Mouse (Mus musculus): ENCODE measurements around the gene Mchr1. TPM values are rescaled to one million over a fixed set of nuclear protein-coding genes. Genes with fewer than 3 reads are reported as not detected.

The Mchr1 gene
- polyA plus RNA-seq, 1 experiment from 2014 or later = not detected

GRCm38 (mm10) chr15:81246890-81247289 is 11.6 kb downstream of the Mchr1 start:
- WGBS (ENCODE audit: missing documents) = 97% methylated on average over 2 of the region's 3 CpGs
- Histone ChIP-seq H3K36me3 (ENCODE audit: inconsistent target) (no peaks in the 10 kb centered on the region), H3K79me2 (ENCODE audit: inconsistent target) (no peaks in the 10 kb centered on the region), H3K27ac (no peak overlapping the region), H3K4me3 (ENCODE audit: inconsistent target) (no peak overlapping the region)

DNA sequence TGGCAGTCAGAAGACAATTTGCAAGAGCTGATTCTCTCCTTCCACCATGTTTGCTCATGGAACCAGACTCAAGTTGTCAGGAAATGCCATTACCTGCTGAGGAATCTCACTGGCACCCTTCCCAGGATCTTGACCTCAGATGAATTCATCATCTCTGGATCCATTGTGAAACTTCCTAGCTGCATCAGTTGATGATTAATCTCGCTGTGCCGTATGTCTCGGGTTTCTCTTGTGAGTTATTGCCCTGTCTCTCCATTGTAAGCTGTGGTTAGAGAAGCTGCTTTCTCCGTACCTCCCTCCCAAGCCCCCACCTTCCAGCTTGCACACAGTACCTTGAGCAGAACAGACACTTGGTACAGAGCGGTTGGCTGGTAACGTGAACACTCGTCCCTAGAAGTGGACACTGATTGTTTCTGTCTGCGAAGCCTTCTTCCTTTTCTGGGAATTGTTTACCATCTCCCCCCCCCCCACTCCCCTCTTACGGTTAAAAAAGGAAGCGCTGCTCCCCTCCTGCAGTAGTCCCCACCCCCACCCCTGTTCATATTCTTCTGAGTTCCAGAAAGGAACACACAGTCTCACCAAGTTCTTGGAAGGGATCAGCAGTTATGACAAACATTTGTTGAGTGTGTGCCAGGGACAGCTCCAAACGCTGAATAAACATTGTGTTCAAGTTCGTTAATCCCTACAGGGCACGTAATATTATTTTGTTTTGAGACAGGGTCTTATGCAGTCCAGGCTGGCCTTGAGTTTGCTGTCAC is 12.5 kb downstream of the Mchr1 start:
- Histone ChIP-seq H3K4me3 (ENCODE audit: inconsistent target) (no peak overlapping the region), H3K27ac (no peak overlapping the region)
- WGBS (ENCODE audit: missing documents) = 6% methylated on average over 13 of the region's 13 CpGs

DNA sequence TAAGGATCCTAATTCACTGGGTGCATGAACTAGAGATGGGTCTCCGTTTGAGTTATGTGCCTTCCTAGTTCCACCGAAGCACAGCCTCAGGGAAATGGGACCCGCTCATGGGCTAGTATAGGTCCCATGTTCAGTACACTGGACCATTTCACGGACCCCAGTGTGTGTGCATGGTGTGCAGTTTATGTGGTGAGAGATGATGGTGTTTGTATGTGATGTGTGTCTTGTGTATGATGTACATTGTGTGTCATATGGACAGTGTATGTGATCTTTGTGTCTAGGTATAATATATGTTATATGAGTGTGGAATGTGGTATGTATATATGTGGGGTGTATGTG is 13.0 kb downstream of the Mchr1 start:
- Histone ChIP-seq H3K36me3 (ENCODE audit: inconsistent target) (no peaks in the 10 kb centered on the region), H3K4me3 (ENCODE audit: inconsistent target) (no peak overlapping the region), H3K27ac (no peak overlapping the region), H3K79me2 (ENCODE audit: inconsistent target) (no peaks in the 10 kb centered on the region)
- WGBS (ENCODE audit: missing documents) = 59% methylated on average over 4 of the region's 4 CpGs

More for the DNA sequence above, 12.5 kb downstream of the Mchr1 start:
- Histone ChIP-seq H3K79me2 (ENCODE audit: inconsistent target) (no peaks in the 10 kb centered on the region), H3K36me3 (ENCODE audit: inconsistent target) (no peaks in the 10 kb centered on the region)

DNA sequence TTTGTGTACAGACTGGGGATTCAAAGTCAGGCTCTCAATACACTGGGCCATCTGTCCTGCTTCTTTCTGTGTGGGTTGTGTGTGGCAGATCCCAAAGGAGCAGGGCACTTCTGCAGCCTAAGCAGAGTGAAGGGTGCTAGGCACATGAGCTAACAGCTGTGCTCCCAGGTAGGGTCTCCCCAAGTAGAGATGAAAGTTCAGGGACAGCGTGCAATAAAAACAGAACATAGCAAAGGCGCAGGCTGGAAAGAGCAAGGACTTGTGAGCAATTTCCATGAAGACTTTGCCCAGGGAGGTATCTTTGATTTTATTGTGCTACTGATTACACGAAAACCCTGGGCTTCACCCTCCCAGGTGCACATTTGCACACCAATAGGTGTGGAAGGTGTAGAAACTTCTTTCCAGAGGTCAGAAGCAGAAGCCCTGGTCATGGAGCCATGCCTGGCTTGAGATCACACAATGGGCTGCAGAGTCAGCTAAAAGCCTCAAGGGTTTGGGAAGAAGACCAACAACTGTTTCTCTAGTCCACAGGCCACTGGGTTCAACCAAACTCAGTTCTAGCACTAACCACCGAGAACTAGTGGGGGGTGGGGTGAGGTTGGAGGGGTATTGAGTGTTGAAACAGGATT is 13.8 kb downstream of the Mchr1 start:
- no peak overlapping the region for H3K4me3 ChIP-seq (ENCODE audit: inconsistent target)
- H3K27ac ChIP-seq = no peak overlapping the region
- no peaks in the 10 kb centered on the region for H3K79me2 ChIP-seq (ENCODE audit: inconsistent target)
- H3K36me3 ChIP-seq (ENCODE audit: inconsistent target) = no peaks in the 10 kb centered on the region
- 94% methylated on average over 4 of the region's 4 CpGs for WGBS (ENCODE audit: missing documents)

GRCm38 (mm10) chr15:81252626-81253174 is 17.4 kb downstream of the Mchr1 start:
- Histone ChIP-seq H3K36me3 (ENCODE audit: inconsistent target) (no peaks in the 10 kb centered on the region), H3K4me3 (ENCODE audit: inconsistent target) (no peak overlapping the region)
- 84% methylated on average over 4 of the region's 4 CpGs for WGBS (ENCODE audit: missing documents)

DNA sequence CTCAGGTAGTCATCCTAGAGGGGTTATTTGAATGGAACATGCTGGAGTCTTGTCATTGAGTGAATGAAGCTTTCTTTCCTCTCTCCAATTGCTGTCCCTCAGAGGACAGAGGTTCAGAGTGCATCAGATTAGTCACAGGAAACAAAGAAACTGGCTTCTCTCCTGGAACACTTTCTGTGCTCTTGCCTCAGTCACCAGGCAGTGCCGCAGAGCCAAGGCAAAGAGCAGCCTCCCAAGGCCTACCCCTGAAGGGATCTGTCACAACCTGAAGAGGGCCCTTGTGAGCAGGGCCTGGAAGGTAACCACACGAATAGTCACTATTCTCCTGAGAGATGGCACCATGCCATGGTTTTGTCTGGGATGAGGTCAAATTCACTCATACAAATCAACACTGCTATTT is 18.3 kb downstream of the Mchr1 start:
- WGBS (ENCODE audit: missing documents) = 77% methylated on average over 2 of the region's 2 CpGs
- H3K36me3 ChIP-seq (ENCODE audit: inconsistent target) = no peaks in the 10 kb centered on the region
- no peaks in the 10 kb centered on the region for H3K79me2 ChIP-seq (ENCODE audit: inconsistent target)
- no peak overlapping the region for H3K27ac ChIP-seq
- H3K4me3 ChIP-seq (ENCODE audit: inconsistent target) = no peak overlapping the region

More at GRCm38 (mm10) chr15:81252626-81253174, 17.4 kb downstream of the Mchr1 start:
- Histone ChIP-seq H3K79me2 (ENCODE audit: inconsistent target) (no peaks in the 10 kb centered on the region), H3K27ac (no peak overlapping the region)

- no peak overlapping the region for H3K4me3 ChIP-seq (ENCODE audit: inconsistent target)
- 71% methylated on average over 6 of the region's 8 CpGs for WGBS (ENCODE audit: missing documents)
- no peak overlapping the region for H3K27ac ChIP-seq
- H3K36me3 ChIP-seq (ENCODE audit: inconsistent target) = no peaks in the 10 kb centered on the region
- H3K79me2 ChIP-seq (ENCODE audit: inconsistent target) = no peaks in the 10 kb centered on the region
Measured at GRCm38 (mm10) chr15:81254113-81254640, 18.9 kb downstream of the Mchr1 start.

DNA sequence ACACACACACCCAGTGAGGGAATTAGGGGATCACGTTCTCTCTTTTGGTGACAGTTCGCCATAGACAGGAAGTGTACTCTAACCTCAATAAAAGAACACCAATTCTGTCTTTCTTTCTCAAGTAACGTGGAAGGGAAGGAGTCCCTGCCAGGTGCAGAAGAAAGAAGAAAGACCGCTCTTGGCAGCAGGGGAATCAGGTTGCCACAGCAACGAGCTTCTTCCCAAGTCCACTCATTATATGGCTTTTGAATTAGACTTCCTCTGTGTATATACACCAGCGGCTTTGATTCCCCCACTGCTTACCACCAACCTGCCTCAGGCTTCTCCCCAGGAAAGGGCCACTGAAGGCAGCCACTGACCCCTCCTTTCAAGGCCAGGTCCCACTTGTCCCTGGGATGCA is 19.8 kb downstream of the Mchr1 start:
- 27% methylated on average over 6 of the region's 6 CpGs for WGBS (ENCODE audit: missing documents)
- H3K4me3 ChIP-seq (ENCODE audit: inconsistent target) = no peak overlapping the region
- H3K36me3 ChIP-seq (ENCODE audit: inconsistent target) = no peaks in the 10 kb centered on the region
- H3K79me2 ChIP-seq (ENCODE audit: inconsistent target) = no peaks in the 10 kb centered on the region
- no peak overlapping the region for H3K27ac ChIP-seq

GRCm38 (mm10) chr15:81258296-81258695 is 23.0 kb downstream of the Mchr1 start:
- WGBS (ENCODE audit: missing documents) = 83% methylated on average over 9 of the region's 9 CpGs
- Histone ChIP-seq H3K4me3 (ENCODE audit: inconsistent target) (no peak overlapping the region), H3K79me2 (ENCODE audit: inconsistent target) (no peaks in the 10 kb centered on the region), H3K36me3 (ENCODE audit: inconsistent target) (no peaks in the 10 kb centered on the region), H3K27ac (no peak overlapping the region)

GRCm38 (mm10) chr15:81259304-81259703 is 24.0 kb downstream of the Mchr1 start:
- Histone ChIP-seq H3K27ac (no peak overlapping the region), H3K79me2 (ENCODE audit: inconsistent target) (no peaks in the 10 kb centered on the region), H3K4me3 (ENCODE audit: inconsistent target) (no peak overlapping the region), H3K36me3 (ENCODE audit: inconsistent target) (no peaks in the 10 kb centered on the region)
- 91% methylated on average over 5 of the region's 5 CpGs for WGBS (ENCODE audit: missing documents)

GRCm38 (mm10) chr15:81260208-81260607 is 24.9 kb downstream of the Mchr1 start:
- H3K79me2 ChIP-seq (ENCODE audit: inconsistent target) = no peaks in the 10 kb centered on the region
- no peak overlapping the region for H3K4me3 ChIP-seq (ENCODE audit: inconsistent target)
- no peaks in the 10 kb centered on the region for H3K36me3 ChIP-seq (ENCODE audit: inconsistent target)
- WGBS (ENCODE audit: missing documents) = 90% methylated on average over 9 of the region's 9 CpGs
- H3K27ac ChIP-seq = no peak overlapping the region

GRCm38 (mm10) chr15:81264392-81265095 is 29.2 kb downstream of the Mchr1 start:
- 62% methylated on average over 16 of the region's 16 CpGs for WGBS (ENCODE audit: missing documents)
- no peaks in the 10 kb centered on the region for H3K36me3 ChIP-seq (ENCODE audit: inconsistent target)
- H3K27ac ChIP-seq = no peak overlapping the region
- H3K4me3 ChIP-seq (ENCODE audit: inconsistent target) = no peak overlapping the region
- no peaks in the 10 kb centered on the region for H3K79me2 ChIP-seq (ENCODE audit: inconsistent target)

DNA sequence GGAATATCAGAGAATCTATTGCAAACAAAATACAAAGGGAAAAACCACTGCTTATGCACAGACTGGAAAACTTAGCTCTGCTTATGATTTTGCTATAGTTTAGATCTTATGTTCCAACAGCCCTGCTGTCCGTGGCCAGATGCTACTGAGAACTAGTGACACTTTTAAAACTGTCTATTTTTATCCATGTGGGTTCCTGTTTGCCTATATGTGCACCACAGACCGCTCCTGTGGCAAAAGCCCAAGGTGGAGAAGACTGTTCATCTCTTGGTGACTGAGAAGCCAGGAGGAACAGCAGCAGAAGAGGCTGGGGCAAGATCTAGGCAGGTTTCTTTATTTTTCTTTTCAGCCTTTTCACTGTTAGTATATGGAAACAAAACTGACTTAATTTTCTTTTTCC is 32.1 kb downstream of the Mchr1 start:
- H3K4me3 ChIP-seq (ENCODE audit: inconsistent target) = no peak overlapping the region
- WGBS (ENCODE audit: missing documents) = 21% methylated on average over 2 of the region's 2 CpGs

GRCm38 (mm10) chr15:81272305-81273053 is 37.2 kb downstream of the Mchr1 start:
- WGBS (ENCODE audit: missing documents) = 38% methylated on average over 13 of the region's 13 CpGs
- no peak overlapping the region for H3K4me3 ChIP-seq (ENCODE audit: inconsistent target)
- H3K36me3 ChIP-seq (ENCODE audit: inconsistent target) = no peaks in the 10 kb centered on the region
- H3K27ac ChIP-seq = no peak overlapping the region
- no peaks in the 10 kb centered on the region for H3K79me2 ChIP-seq (ENCODE audit: inconsistent target)

More for the DNA sequence above, 32.1 kb downstream of the Mchr1 start:
- Histone ChIP-seq H3K36me3 (ENCODE audit: inconsistent target) (no peaks in the 10 kb centered on the region), H3K27ac (no peak overlapping the region), H3K79me2 (ENCODE audit: inconsistent target) (no peaks in the 10 kb centered on the region)
